Mouse (Mus musculus): ENCODE results near the gene Mum1.

DNA sequence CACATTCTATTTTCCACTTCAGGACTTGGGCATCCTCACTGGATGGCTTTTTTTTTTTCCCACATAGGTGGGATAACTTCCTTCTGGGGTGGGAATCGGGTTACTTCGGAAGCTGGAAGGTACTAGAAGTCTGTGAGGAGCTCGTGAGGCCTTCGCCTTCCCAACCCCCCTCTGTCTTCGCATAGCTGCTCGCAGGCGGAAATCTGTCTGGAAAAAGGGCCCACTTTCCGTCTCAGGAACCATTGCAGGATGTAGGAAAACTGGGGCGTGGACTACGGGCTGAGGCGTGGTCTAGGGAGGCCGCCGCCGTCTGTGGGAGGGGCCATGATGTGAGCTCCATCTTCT is 191 bp upstream of the Mum1 start:
- TF ChIP-seq POLR2A (IDR thresholded peaks at IDR 0.05; ENCODE audit: insufficient read depth, low read depth, low read length) (no peak), CTCF (IDR thresholded peaks at IDR 0.05; ENCODE audit: insufficient read depth, low read depth, low read length) (no peak)

All from olfactory bulb, adult 2 months (tissue).